Mouse (Mus musculus): ENCODE measurements at regions not wholly inside any gene's neighbourhood (a gene's known extent, or its start where the extent isn't known, plus 50 kb on each side); places are given as distances from the start of the nearest gene placed in this dataset.

DNA sequence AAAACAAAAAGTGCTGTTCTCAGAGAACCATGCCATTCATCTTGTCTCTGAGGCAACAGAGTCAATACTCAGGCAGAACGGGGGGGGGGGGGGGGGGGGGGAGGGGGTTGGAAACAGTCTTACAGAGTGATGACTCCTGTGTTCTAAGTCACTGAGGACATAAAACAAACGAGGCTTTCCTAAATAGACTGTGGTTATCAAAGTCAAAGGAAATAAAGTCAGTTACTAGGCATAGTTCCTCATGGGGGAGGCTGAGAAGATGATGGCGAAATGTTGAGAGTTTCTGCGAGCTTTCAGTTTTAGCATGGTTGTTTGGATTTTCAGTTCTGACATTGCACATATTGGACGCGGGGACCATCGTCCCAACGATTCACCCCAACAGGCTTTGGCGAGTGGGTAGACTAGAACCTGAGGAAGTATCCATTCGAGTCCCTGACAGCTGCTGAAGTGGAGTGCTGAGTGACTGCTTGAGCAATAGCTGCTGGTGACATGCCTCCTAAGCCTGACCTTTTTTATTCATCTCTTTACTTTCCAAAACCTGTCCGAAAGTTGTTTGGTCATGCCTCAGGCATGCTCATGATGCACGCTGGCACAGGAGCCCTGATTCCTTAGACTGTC, 109.2 kb upstream of the Serp2 start:
- DNase-seq (no peak), ATAC-seq (ENCODE audit: insufficient read depth) (no peak)
- Histone ChIP-seq H3K27ac (ENCODE audit: low read depth) (no peak overlapping the region), H3K27me3 (ENCODE audit: insufficient read depth, low read length) (no peaks in the 10 kb centered on the region), H3K9ac (no peak overlapping the region), H3K36me3 (ENCODE audit: insufficient read depth) (no peaks in the 10 kb centered on the region), H3K4me2 (no peak overlapping the region), H3K4me1 (ENCODE audit: insufficient read depth) (peaks cover 14% of the 10 kb centered on the region), H3K4me3 (ENCODE audit: low read depth, low read length) (no peak overlapping the region), H3K9me3 (ENCODE audit: low read depth, low read length) (no peaks in the 10 kb centered on the region)
- TF ChIP-seq CTCF (IDR thresholded peaks at IDR 0.05; ENCODE audit: low read depth) = no peak
- 58% methylated on average over 12 of the region's 12 CpGs for WGBS

DNA sequence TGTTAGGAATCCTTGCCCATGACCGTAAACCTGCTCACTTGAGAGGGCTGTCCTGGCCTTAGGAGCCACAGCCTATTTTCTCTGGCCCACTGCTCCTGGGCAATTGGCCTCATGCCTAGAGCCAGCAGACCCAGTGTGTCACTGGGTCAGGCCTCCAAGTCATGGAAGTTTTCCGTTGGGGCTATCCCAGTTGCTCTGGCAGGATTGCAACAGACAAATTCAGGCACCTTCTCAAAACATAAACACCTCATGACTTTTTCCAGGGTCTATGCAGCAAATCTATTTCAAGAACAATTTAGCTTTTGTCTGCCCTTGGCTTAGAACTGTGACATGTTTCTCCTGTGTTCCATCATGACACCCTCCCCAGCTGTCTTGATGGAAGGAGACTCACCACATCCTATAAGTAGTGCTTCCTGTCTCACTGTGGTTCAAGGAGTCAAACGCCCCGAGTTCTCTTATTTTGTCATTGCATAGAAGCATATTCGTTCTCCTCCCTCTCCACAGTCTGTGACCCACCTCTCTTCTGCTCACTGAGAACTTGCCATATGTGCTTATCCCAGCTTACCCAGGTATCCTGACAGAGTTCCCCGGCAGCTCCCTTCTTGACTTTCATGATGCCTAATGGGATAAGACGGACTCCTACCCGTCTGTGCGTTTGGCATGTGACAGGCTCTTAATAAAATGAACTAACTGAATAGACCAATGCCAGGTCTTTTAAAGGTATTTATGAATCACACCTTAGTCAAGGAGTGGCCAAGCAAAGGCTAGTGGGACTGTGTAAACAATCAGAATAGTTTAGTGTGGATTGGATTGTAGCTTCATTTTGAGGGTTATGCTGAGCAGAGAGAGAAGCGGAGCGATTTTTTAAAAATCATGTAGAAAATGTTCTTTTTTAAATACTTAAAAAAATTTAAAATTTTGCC, 108.2 kb upstream of the Serp2 start:
- WGBS = 60% methylated on average over 11 of the region's 11 CpGs
- H3K4me3 ChIP-seq (ENCODE audit: low read depth, low read length) = no peak overlapping the region
- no peak overlapping the region for H3K9ac ChIP-seq
- H3K4me2 ChIP-seq = no peak overlapping the region
- no peak for TF ChIP-seq CTCF (IDR thresholded peaks at IDR 0.05; ENCODE audit: low read depth)
- DNase-seq = no peak
- no peaks in the 10 kb centered on the region for H3K9me3 ChIP-seq (ENCODE audit: low read depth, low read length)
- no peak overlapping the region for H3K27ac ChIP-seq (ENCODE audit: low read depth)
- H3K4me1 ChIP-seq (ENCODE audit: insufficient read depth) = 0 out of 2 replicates have a peak, but pooled peaks cover 8% of the 10 kb centered on the region
- no peaks in the 10 kb centered on the region for H3K36me3 ChIP-seq (ENCODE audit: insufficient read depth)
- no peaks in the 10 kb centered on the region for H3K27me3 ChIP-seq (ENCODE audit: insufficient read depth, low read length)
- no peak for ATAC-seq (ENCODE audit: insufficient read depth)

DNA sequence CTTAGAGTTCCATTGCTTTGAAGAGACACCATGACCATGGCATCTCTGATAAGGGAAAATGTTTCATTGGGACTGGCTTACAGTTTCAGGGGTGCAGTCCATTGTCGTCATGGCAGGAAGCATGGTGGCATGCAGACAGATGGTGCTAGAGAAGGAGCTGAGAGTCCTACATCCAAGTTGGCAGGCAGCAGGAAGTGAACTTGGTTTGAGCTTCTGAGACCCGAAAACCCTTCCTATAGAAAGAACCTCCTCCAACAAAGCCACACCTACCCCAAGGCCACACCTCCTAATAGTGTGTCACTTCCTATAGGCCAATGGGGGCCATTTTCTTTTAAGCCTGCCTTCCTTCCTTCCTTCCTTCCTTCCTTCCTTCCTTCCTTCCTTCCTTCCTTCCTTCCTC, 107.1 kb upstream of the Serp2 start:
- ATAC-seq (ENCODE audit: insufficient read depth) = no peak
- no peak overlapping the region for H3K27ac ChIP-seq (ENCODE audit: low read depth)
- H3K4me2 ChIP-seq = no peak overlapping the region
- no peak overlapping the region for H3K9ac ChIP-seq
- TF ChIP-seq CTCF (IDR thresholded peaks at IDR 0.05; ENCODE audit: low read depth) = no peak
- no peaks in the 10 kb centered on the region for H3K36me3 ChIP-seq (ENCODE audit: insufficient read depth)
- 94% methylated on average over 2 of the region's 2 CpGs for WGBS
- DNase-seq = no peak
- no peaks in the 10 kb centered on the region for H3K27me3 ChIP-seq (ENCODE audit: insufficient read depth, low read length)
- no peak overlapping the region for H3K4me3 ChIP-seq (ENCODE audit: low read depth, low read length)
- no peaks in the 10 kb centered on the region for H3K9me3 ChIP-seq (ENCODE audit: low read depth, low read length)
- H3K4me1 ChIP-seq (ENCODE audit: insufficient read depth) = peaks cover 16% of the 10 kb centered on the region

DNA sequence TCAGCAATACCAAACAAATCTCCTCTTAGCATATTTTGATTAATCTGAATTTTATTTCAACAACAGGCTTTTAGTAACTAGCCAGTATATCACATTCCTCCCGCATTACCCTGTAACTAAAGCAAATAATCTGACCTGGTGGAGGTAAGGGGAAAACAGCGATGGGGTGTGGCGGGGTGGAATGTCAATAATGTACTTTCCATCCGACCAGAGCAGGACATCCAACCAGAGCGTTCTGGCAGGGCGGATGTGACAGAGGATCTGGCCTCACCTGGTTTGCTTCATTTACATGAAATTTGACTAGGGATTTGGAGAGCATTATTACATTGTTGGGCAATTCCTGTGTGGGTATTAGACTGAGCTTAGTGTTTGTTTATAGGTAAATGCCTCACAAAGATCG, 106.2 kb upstream of the Serp2 start:
- peak overlapping the region; percentile 38; the same call in 1 of the 2 replicates for H3K27ac ChIP-seq (ENCODE audit: low read depth)
- no peak for DNase-seq
- H3K36me3 ChIP-seq (ENCODE audit: insufficient read depth) = no peaks in the 10 kb centered on the region
- H3K4me2 ChIP-seq = no peak overlapping the region
- no peak for TF ChIP-seq CTCF (IDR thresholded peaks at IDR 0.05; ENCODE audit: low read depth)
- no peak overlapping the region for H3K9ac ChIP-seq
- no peak overlapping the region for H3K4me3 ChIP-seq (ENCODE audit: low read depth, low read length)
- no peaks in the 10 kb centered on the region for H3K9me3 ChIP-seq (ENCODE audit: low read depth, low read length)
- peaks cover 24% of the 10 kb centered on the region for H3K4me1 ChIP-seq (ENCODE audit: insufficient read depth)
- H3K27me3 ChIP-seq (ENCODE audit: insufficient read depth, low read length) = no peaks in the 10 kb centered on the region
- 59% methylated on average over 7 of the region's 7 CpGs for WGBS
- 0 out of 2 replicates have a peak, but pooled peaks have one; percentile 41 for ATAC-seq (ENCODE audit: insufficient read depth)

DNA sequence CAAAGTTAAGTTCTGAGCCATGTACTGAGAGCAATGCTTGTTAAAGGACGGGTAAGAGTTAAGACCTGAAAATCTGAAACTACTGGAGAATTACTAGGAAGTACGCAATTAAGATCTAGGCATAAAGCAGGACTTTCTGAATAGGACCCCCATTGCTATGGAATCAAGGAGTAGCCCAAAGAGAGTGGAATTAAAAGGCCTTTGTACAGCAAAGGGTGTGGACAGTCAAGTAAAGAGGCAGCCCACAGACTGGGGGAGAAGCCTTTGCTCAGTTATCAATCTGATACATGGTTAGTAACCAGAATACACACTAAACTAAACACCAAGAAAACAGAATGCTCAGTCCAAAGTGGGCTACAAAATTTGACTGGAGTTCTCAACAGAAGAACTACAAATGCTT, 104.2 kb upstream of the Serp2 start:
- Histone ChIP-seq H3K4me3 (ENCODE audit: low read depth, low read length) (no peak overlapping the region), H3K9ac (no peak overlapping the region), H3K36me3 (ENCODE audit: insufficient read depth) (no peaks in the 10 kb centered on the region), H3K4me1 (ENCODE audit: insufficient read depth) (peaks cover 27% of the 10 kb centered on the region), H3K4me2 (no peak overlapping the region), H3K9me3 (ENCODE audit: low read depth, low read length) (no peaks in the 10 kb centered on the region), H3K27ac (ENCODE audit: low read depth) (no peak overlapping the region), H3K27me3 (ENCODE audit: insufficient read depth, low read length) (no peaks in the 10 kb centered on the region)
- ATAC-seq (ENCODE audit: insufficient read depth) (no peak), DNase-seq (no peak)
- TF ChIP-seq CTCF (IDR thresholded peaks at IDR 0.05; ENCODE audit: low read depth) = no peak
- WGBS = 91% methylated on average over 2 of the region's 2 CpGs

DNA sequence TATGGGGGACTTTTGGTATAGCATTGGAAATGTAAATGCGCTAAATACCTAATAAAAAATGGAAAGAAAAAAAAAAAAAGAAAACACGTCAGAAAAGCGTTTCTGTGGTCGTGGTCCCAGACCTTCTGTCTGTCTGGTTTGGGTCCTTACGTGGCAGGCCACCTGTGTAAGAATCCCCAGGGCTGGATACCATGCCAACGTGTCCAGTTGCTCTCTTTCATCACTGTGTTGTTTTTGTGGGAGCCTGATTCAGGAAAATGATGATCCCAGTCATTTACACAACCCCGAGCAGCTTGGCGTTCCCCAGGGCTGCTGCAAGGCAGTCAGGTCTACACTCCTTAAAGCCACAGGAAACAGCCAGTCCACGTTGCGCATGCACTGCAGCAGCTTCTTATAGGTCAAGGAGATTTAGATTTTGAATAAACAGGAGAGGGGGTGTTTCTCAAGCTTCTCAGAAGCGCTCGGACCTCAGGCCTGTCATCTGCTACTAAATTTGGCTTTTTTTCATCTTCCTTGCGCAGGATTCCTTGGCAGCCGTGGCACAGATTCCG, 102.3 kb upstream of the Serp2 start:
- no peak overlapping the region for H3K4me3 ChIP-seq (ENCODE audit: low read depth, low read length)
- 37% methylated on average over 15 of the region's 15 CpGs for WGBS
- H3K4me2 ChIP-seq = peak overlapping the region; percentile 33
- H3K4me1 ChIP-seq (ENCODE audit: insufficient read depth) = peaks cover 21% of the 10 kb centered on the region
- no peak overlapping the region for H3K9ac ChIP-seq
- DNase-seq = peak; percentile 67
- 0 out of 2 replicates have a peak, but pooled peaks have one; percentile 42 for ATAC-seq (ENCODE audit: insufficient read depth)
- H3K9me3 ChIP-seq (ENCODE audit: low read depth, low read length) = no peaks in the 10 kb centered on the region
- H3K27ac ChIP-seq (ENCODE audit: low read depth) = peak overlapping the region; percentile 48; the same call in 1 of the 2 replicates
- H3K36me3 ChIP-seq (ENCODE audit: insufficient read depth) = no peaks in the 10 kb centered on the region
- no peak for TF ChIP-seq CTCF (IDR thresholded peaks at IDR 0.05; ENCODE audit: low read depth)
- no peaks in the 10 kb centered on the region for H3K27me3 ChIP-seq (ENCODE audit: insufficient read depth, low read length)

Measured in lung, embryonic 14.5 days (tissue).